Mouse (Mus musculus) hindbrain, embryonic 13.5 days (tissue): ENCODE data around the gene Rnf208. TPM values are rescaled to one million over a fixed set of nuclear protein-coding genes. Genes with fewer than 3 reads are reported as not detected.
A peak's percentile ranks its signal among the peaks of the same experiment; 100 is the strongest.

Experiments
- ATAC-seq: fragments of 200-750 bp; cut with Nextera tagmentation; 2 replicates; pipeline ENCODE4 v1.8.0; 2017; ENCODE audit warnings: moderate TSS enrichment; ENCODE audit not compliant: low FRiP score
- H3K27ac ChIP-seq: fragments of 300-500 bp; sonication (generic); 2 replicates; pipeline ENCODE4 v1.5.1; 2015; ENCODE audit warnings: inconsistent platforms, mild to moderate bottlenecking, moderate library complexity
- H3K27me3 ChIP-seq: fragments of 300-500 bp; sonication (generic); 2 replicates; pipeline ENCODE4 v1.6.1; 2015; ENCODE audit warnings: mild to moderate bottlenecking, inconsistent platforms
- H3K36me3 ChIP-seq: fragments of 300-500 bp; sonication (generic); 2 replicates; pipeline ENCODE4 v1.6.1; 2015; ENCODE audit warnings: mild to moderate bottlenecking, inconsistent platforms
- H3K4me1 ChIP-seq: fragments of 300-500 bp; sonication (generic); replicated peaks from 2 replicates; pipeline ENCODE4 v1.6.1; 2015; ENCODE audit warnings: inconsistent platforms
- H3K4me2 ChIP-seq: fragments of 300-500 bp; sonication (generic); 2 replicates; pipeline ENCODE4 v1.6.1; 2015; ENCODE audit warnings: inconsistent platforms, mild to moderate bottlenecking, moderate library complexity
- H3K4me3 ChIP-seq: fragments of 300-500 bp; sonication (generic); 2 replicates; pipeline ENCODE4 v1.5.1; 2015; ENCODE audit warnings: mild to moderate bottlenecking, inconsistent platforms
- H3K9ac ChIP-seq: fragments of 300-500 bp; sonication (generic); 2 replicates; pipeline ENCODE4 v1.6.1; 2015; ENCODE audit warnings: mild to moderate bottlenecking, inconsistent platforms
- H3K9me3 ChIP-seq: fragments of 300-500 bp; sonication (generic); 2 replicates; pipeline ENCODE4 v1.6.1; 2016; ENCODE audit warnings: inconsistent platforms
- WGBS: fragments of 180-500 bp; shearing (Covaris S2); methylation state at CpG from one replicate; pipeline ENCODE4 v1.1.7; 2015; 5-methylcytosine and 5-hydroxymethylcytosine counted together
- polyA plus RNA-seq: library from polyadenylated mRNA; unstranded; fragments of >200 nt; fragmentation: Nextera tagmentation; extraction: Ambion mirVana; gene quantifications from 2 replicates; pipeline ENCODE4 v1.2.1, GENCODE M21; 2015

Gene Rnf208
- polyA plus RNA-seq, 1 experiment from 2014 or later, result 90.3 TPM

DNA sequence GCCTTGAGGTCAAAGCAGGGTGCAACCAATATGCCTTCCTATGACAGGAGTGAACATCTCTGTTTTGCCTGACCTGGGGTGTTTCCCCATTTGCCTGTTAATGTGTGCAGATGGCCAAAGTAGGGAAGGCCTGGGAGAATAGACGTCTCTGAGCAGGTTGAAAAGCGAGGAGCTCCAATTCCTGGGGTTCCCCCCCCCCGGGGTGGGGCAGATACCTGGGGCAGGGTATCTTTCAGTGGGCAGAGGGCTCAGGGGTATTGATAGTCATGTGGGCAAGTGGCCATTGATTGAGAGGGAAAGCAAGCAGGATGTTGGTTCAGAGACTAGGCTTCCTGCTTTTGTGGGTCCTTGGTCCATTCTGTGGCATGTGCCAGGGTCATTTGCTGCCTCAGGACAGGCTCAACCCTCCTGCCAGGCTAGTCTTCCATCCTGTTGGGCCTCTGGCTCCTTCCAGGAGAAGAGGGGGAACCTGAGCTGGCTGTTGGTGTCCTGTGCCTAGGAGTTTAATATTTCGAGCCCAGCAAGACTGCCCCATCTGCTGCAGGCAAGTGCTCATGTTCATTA is 25.8 kb downstream of the Rnf208 start:
- ATAC-seq, result no peak
- H3K27me3 ChIP-seq, result peaks cover 18% of the 10 kb centered on the region
- 74% methylated on average over 4 of the region's 4 CpGs for WGBS
- H3K27ac ChIP-seq, result peak overlapping the region; percentile 62
- H3K9me3 ChIP-seq, result no peaks in the 10 kb centered on the region
- no peak overlapping the region for H3K4me3 ChIP-seq
- peaks cover 73% of the 10 kb centered on the region for H3K4me1 ChIP-seq
- peaks cover 31% of the 10 kb centered on the region for H3K36me3 ChIP-seq
- H3K4me2 ChIP-seq, result peak overlapping the region; percentile 99; the same call in 1 of the 2 replicates
- peak overlapping the region; percentile 36 for H3K9ac ChIP-seq

DNA sequence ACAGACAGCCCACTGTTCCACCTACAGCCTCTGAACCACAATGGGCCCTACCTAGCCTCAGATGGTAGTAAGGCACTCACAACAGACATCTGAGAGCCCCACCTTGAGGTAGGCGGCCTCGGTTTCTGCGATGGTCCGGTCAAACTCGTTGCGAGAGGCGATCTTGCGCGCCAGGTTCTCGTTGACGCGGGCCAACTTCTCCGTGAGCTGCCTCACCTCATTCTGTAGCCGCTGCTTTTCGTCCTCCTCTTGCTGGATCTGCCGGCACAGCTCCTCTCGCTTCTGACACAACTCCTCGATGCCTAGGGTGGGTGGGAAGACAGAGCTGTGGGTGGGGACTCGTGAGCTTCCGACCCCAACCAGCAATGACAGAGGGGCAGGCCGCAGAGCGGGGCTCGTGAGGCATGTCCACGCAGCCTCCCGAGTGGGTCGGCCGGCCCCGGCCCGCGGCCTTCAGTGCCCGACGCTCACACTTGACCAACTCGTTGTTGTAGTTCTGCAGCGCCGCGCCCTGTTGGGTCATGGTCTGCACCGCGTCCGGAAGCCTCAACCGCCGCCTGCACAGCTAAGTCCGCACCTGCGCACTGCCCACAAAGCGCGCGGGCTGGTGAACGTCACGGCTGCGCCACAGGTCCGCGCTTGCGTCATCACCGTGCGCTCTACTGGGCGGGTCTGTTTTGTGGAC is 29.9 kb downstream of the Rnf208 start, which contains the start of the genes Ssna1 and Anapc2:
Ssna1 (minus strand) TSS at position 612 of the 685 bp plus-strand sequence.
Anapc2 (plus strand) TSS at position 652 of the 685 bp plus-strand sequence.
- H3K27me3 ChIP-seq, result no peaks in the 10 kb centered on the region
- H3K9me3 ChIP-seq, result no peaks in the 10 kb centered on the region
- H3K4me1 ChIP-seq, result peaks cover 52% of the 10 kb centered on the region
- H3K9ac ChIP-seq, result peak within 1 kb of the TSS; percentile 92
- H3K27ac ChIP-seq, result peak within 1 kb of the TSS; percentile 91
- peak within 1 kb of the TSS; percentile 97 for H3K4me2 ChIP-seq
- peak within 1 kb of the TSS; percentile 95 for H3K4me3 ChIP-seq
- H3K36me3 ChIP-seq, result peaks cover 68% of the 10 kb centered on the region
- WGBS, result under 1% methylated on average over 55 of the region's 55 CpGs
- ATAC-seq, result peak; percentile 94

DNA sequence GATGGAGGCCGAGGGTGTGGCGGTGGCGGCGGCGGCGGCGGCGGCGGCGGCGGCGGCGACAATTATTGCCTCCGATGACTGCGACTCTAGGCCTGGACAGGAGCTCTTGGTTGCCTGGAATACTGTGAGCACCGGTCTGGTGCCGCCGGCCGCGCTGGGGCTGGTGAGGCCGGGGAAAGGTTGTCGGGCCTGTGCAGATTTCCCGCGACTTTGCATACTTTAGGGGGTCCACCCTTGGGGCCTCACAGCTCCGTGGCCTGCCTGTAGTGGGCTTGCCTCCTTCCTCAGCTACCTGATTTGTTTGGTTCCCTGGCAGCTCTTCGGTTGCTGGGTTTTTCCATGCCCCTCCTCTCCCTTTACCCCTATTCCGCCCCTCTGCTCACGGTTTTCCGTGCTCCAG is 30.5 kb downstream of the Rnf208 start:
- ATAC-seq, result peak; percentile 61
- H3K27ac ChIP-seq, result peak overlapping the region; percentile 62; the same call in 1 of the 2 replicates
- H3K4me1 ChIP-seq, result peaks cover 47% of the 10 kb centered on the region
- H3K27me3 ChIP-seq, result no peaks in the 10 kb centered on the region
- H3K4me3 ChIP-seq, result peak overlapping the region; percentile 95
- peak overlapping the region; percentile 92 for H3K9ac ChIP-seq
- H3K4me2 ChIP-seq, result peak overlapping the region; percentile 97
- H3K36me3 ChIP-seq, result peaks cover 74% of the 10 kb centered on the region
- no peaks in the 10 kb centered on the region for H3K9me3 ChIP-seq
- 1% methylated on average over 21 of the region's 29 CpGs for WGBS

DNA sequence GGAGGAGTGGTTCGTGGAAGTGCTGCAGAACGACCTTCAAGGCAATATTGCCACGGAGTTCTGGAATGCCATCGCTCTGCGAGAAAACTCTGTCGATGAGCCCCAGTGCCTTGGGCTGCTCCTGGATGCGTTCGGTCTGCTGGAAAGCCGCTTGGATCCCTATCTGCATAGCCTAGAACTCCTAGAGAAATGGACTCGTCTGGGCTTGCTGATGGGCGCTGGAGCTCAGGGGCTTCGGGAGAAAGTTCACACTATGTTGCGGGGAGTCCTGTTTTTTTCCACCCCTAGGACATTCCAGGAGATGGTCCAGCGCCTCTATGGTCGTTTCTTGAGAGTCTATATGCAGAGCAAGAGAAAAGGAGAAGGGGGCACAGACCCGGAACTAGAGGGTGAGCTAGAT is 31.0 kb downstream of the Rnf208 start:
- H3K4me1 ChIP-seq, result peaks cover 42% of the 10 kb centered on the region
- no peak for ATAC-seq
- peak overlapping the region; percentile 92 for H3K9ac ChIP-seq
- H3K27ac ChIP-seq, result peak overlapping the region; percentile 62; the same call in 1 of the 2 replicates
- H3K27me3 ChIP-seq, result no peaks in the 10 kb centered on the region
- WGBS, result 39% methylated on average over 16 of the region's 16 CpGs
- H3K4me2 ChIP-seq, result peak overlapping the region; percentile 97
- no peaks in the 10 kb centered on the region for H3K9me3 ChIP-seq
- peaks cover 77% of the 10 kb centered on the region for H3K36me3 ChIP-seq
- H3K4me3 ChIP-seq, result peak overlapping the region; percentile 95

DNA sequence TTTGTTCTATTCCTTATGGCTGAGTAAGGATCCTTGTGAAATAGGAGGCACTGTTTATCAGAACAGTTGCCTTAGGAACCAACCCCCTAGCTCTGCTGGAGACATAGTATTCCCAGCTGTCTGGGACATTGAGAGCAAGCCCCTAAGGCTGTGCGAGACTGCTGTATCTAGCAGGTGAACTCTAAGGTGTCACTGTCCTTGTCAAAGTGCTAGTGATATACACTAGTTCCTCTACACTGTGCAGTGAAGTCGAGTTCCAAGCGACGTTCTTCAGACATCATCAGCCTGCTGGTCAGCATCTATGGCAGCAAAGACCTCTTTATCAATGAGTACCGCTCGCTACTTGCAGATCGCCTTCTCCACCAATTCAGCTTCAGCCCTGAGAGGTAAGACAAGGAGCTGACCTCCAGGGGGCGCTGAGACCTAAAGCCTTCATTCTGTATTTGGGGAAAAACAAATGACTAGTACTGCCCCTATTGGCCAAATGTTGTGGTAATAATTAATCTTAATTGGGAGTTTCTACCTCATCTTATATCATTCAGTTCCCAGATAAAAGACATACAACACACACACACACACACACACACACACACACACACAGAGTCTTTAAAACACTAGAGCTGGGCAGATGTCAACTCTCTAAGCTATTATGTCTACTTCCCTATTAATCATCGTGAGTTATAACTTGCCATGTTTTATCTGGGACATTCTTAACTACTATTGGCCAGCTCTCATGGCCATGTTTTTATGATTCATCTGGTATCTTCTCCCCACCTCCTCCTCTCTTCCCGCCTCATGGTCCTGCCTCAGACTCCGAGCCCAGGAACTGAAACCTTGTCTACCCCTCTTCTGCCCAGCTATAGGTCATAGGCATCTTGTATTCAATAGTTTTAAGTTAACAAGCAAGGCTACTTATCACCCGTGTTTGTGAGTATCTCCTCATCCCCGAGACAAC is 37.1 kb downstream of the Rnf208 start:
- no peak overlapping the region for H3K9ac ChIP-seq
- WGBS, result 66% methylated on average over 13 of the region's 13 CpGs
- H3K27ac ChIP-seq, result no peak overlapping the region
- H3K36me3 ChIP-seq, result peaks cover 96% of the 10 kb centered on the region
- no peak for ATAC-seq
- H3K9me3 ChIP-seq, result no peaks in the 10 kb centered on the region
- peaks cover 7% of the 10 kb centered on the region for H3K4me1 ChIP-seq
- H3K4me2 ChIP-seq, result no peak overlapping the region
- H3K27me3 ChIP-seq, result no peaks in the 10 kb centered on the region
- no peak overlapping the region for H3K4me3 ChIP-seq

DNA sequence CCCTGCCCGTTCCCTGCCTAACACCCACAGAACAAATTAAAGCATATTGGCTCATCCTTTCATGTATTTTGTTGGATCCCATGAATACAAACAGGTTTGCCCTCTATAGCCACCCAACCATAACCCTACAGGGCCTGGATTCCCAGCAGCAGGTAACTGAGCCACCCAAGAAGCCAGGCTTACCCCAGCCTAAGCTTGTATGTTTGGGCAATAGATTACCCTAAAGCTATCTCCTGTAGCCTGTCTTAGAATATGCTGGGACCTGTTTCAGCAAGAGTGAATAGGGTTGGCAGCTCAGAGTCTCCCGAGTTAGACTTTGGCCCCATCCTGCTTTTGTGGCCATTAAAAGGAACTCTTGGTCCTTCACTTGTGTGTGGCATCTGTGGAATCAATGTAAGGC is 43.5 kb downstream of the Rnf208 start:
- Histone ChIP-seq H3K9ac (no peak overlapping the region), H3K4me3 (no peak overlapping the region), H3K36me3 (peaks cover 59% of the 10 kb centered on the region), H3K9me3 (no peaks in the 10 kb centered on the region), H3K27me3 (peaks cover 40% of the 10 kb centered on the region), H3K27ac (no peak overlapping the region), H3K4me2 (no peak overlapping the region), H3K4me1 (peaks cover 21% of the 10 kb centered on the region)
- no peak for ATAC-seq
- WGBS, result 96% methylated on average over 2 of the region's 2 CpGs

DNA sequence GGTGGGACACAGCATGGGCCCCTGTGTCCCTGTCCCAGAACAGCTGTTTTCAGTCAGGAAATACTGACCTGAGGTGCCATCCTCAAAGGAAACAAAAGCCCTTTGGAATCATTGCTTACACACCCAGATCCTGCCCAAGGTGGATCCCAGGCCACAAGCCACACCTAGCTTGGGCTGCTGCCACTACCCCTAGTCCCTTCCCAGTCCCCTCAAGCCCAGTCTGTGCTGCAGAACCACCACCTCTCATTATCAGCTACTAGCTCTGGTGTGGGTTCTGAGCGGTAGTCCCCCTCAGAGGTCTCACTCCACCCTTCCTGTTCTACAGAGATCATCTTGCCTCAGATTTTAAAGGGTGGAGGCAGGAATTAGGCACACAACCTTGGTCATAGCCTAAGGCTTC is 44.3 kb downstream of the Rnf208 start:
- Histone ChIP-seq H3K4me2 (no peak overlapping the region), H3K27ac (no peak overlapping the region), H3K36me3 (peaks cover 52% of the 10 kb centered on the region)

DNA sequence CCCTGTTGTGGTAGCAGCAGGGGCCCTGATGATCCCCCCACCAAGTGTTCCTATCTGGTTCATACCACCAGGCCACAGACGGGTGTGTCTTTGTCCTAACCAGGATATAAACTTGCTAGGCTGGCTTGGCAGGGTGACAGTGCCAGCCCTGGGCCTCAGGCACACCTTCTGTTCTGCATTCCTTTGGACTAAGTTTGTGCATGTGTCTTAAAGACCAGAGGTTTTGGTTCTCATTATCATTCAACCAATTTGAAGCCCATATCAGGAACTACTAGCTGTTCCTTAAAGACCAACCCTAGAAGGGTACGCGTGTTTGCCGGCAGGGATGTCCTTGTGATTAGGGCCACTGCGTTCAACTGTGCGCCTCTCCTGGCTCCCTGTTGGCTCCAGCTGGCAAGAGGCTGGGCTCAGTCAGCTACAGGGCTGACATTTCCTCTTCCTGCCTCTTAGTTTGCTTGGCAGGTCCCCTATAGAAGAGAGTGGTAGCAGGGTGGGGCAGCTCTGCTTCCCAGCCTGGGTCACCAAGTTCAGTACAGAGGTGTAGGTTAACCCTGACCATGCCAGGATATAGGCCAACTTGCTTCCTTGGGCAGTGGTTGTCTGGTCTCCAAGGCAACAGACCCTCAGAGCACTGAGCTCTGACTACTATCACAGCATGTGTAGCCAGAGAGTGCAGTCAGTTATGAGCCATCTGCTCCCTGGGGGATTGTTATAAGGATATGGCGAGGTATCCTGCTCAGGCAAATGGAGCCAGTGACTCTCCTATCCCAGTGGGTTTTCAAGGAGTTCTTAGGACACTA is 45.0 kb downstream of the Rnf208 start:
- Histone ChIP-seq H3K27ac (no peak overlapping the region), H3K9me3 (no peaks in the 10 kb centered on the region), H3K36me3 (peaks cover 47% of the 10 kb centered on the region), H3K4me2 (no peak overlapping the region), H3K4me3 (no peak overlapping the region), H3K9ac (peak overlapping the region; percentile 13; the same call in 1 of the 2 replicates), H3K4me1 (peaks cover 35% of the 10 kb centered on the region), H3K27me3 (peaks cover 55% of the 10 kb centered on the region)
- WGBS, result 52% methylated on average over 7 of the region's 7 CpGs
- ATAC-seq, result no peak

More for the DNA sequence above, 44.3 kb downstream of the Rnf208 start:
- Histone ChIP-seq H3K4me1 (peaks cover 28% of the 10 kb centered on the region), H3K9ac (no peak overlapping the region; the same call in 1 of the 2 replicates), H3K9me3 (no peaks in the 10 kb centered on the region), H3K27me3 (peaks cover 47% of the 10 kb centered on the region), H3K4me3 (no peak overlapping the region)
- WGBS, result 97% methylated on average over 1 of the region's 1 CpGs
- no peak for ATAC-seq

DNA sequence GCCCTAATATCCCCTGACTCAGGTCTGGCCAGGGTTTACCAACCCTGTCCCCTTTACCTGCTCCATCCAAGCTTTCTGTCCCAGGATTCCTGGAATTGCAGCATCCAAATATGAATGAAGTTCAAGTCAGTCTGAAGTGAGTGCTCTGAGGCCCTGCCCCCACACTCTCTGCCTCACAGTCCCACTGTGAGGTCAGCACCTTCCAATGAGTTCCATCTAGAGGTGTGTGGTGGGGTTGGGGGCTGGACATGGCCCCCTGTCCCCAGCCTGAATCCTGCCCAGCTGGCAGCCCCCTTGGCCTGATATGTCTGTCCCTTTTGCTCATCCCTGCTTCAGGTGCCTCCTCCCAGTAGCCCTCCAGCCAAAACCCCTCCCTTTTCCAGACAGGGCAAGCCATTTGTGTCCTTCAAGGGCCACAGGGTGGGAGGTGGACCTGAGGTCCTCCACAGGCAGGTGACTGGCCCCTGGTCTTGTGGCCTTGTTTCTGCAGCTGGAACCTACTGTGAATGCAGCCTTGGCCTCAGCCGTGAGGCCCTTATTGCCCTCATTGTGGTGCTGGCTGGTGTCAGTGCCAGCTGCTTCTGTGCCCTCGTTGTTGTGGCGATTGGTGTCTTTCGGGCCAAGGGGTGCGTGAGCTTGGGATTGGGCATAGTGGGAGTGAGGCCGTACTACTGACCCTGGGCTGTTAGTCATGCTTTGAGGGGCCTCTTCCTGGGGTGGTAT is 46.0 kb downstream of the Rnf208 start, which contains the start of gene Tmem210:
Tmem210 (plus strand) TSS at position 219 of the 723 bp plus-strand sequence.
- H3K27me3 ChIP-seq, result peaks cover 65% of the 10 kb centered on the region
- 87% methylated on average over 6 of the region's 6 CpGs for WGBS
- no peak within 1 kb of the TSS for H3K27ac ChIP-seq
- peaks cover 42% of the 10 kb centered on the region for H3K4me1 ChIP-seq
- H3K9ac ChIP-seq, result 0 out of 2 replicates have a peak within 1 kb of the TSS, but pooled peaks have one; percentile 13
- H3K4me2 ChIP-seq, result no peak within 1 kb of the TSS
- peaks cover 36% of the 10 kb centered on the region for H3K36me3 ChIP-seq
- no peaks in the 10 kb centered on the region for H3K9me3 ChIP-seq
- no peak within 1 kb of the TSS for H3K4me3 ChIP-seq
- ATAC-seq, result no peak

DNA sequence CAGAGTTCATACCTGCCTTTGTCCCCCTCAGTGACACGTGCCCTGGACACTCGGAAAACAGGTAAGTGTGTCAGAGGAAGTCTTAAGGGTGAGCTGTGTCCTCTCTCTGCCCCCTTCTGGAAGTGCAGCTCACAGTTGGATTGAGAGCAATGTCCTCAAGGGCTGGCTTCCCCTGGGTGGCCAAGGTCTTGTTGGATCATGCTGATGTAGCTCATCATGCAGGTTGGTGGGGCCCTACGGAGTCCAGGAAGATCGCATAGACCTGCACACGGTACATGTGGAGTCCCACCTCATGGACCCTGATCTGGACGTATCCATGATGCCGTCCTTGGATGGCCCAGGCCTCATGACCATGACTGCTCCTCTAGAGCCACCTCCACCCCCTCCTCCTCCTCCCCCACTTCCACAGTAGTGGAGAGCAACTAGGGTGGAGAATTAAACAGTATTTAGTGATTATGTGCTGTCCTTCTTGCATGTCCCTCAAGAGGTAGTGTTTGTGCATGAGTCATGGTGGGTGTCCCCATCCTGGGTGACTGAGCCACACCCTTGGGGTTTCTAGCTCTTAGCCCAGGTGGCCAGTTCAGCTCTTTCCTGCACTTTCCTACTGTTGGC is 46.8 kb downstream of the Rnf208 start:
- Histone ChIP-seq H3K27me3 (peaks cover 73% of the 10 kb centered on the region), H3K9me3 (no peaks in the 10 kb centered on the region), H3K4me1 (peaks cover 42% of the 10 kb centered on the region), H3K4me3 (no peak overlapping the region), H3K36me3 (peaks cover 30% of the 10 kb centered on the region), H3K4me2 (no peak overlapping the region), H3K9ac (no peak overlapping the region), H3K27ac (no peak overlapping the region)
- WGBS, result 87% methylated on average over 7 of the region's 7 CpGs
- ATAC-seq, result no peak
